Mouse (Mus musculus): ENCODE data around the gene Dnal1. TPM values are rescaled to one million over a fixed set of nuclear protein-coding genes. Genes with fewer than 3 reads are reported as not detected.

The Dnal1 gene
- total and polyA plus RNA-seq, 2 experiments from 2014 or later = 9.7 to 10.9 TPM

GRCm38 (mm10) chr12:84192741-84193641 is 78.8 kb downstream of the Dnal1 start:
- Histone ChIP-seq H3K36me3 (ENCODE audit: insufficient read depth, low read length) (no peaks in the 10 kb centered on the region), H3K9me3 (ENCODE audit: low read length) (no peaks in the 10 kb centered on the region), H3K27me3 (ENCODE audit: insufficient read depth, low read length) (no peaks in the 10 kb centered on the region), H3K27ac (peak overlapping the region; percentile 94), H3K4me1 (ENCODE audit: insufficient read depth, low read length) (peaks cover 36% of the 10 kb centered on the region), H3K9ac (replicated peaks; ENCODE audit: low read length) (peak overlapping the region; percentile 92), H3K4me3 (ENCODE audit: low read length) (peak overlapping the region; percentile 77), H3K4me2 (ENCODE audit: low read depth, low read length) (peak overlapping the region; percentile 97)
- ATAC-seq (peak; percentile 76), DNase-seq (ENCODE audit: low spot score) (peak; percentile 88)
- TF ChIP-seq CTCF (IDR thresholded peaks at IDR 0.05; ENCODE audit: low read depth) = no peak
- 3% methylated on average over 94 of the region's 102 CpGs for WGBS

DNA sequence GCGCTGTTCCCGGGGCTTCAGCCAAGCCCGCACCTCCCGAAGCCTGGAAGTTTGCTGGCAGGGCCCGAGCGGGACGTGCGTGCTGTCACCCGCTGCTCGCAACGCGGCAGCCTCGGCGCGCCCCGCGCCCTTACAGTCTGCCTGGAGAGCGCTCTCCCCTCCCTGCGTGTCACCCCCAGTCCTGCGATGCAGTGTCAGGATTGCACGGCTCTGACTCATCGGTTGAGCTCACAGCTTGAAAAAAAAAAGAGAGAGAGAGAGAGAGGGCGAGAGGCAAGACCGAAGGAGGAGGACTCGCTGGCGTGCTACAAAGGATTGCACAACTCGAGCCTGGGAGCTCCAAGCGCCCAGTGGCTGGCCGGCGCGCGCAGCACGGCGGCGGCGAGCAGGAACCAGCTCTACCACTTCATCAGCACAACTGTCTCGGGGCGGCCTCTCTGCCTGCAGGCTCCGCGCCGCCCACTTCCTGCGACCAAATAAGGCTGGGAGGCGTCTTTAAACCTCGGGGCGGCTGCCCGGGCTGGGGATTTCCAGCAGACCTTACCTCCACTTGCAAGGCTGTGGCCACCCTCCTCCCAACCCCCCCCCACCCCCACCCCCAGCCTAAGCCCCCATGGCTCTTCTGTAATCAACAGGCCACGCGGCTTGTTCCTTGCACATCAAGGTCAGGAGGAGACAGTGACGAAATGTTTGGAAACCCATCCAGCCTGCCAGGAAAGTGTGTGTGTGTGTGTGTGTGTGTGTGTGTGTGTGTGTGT is 79.7 kb downstream of the Dnal1 start:
- TF ChIP-seq CTCF (IDR thresholded peaks at IDR 0.05; ENCODE audit: low read depth) = no peak; the same call in 1 of the 2 replicates
- H3K9ac ChIP-seq (replicated peaks; ENCODE audit: low read length) = peak overlapping the region; percentile 92
- ATAC-seq = peak; percentile 91
- DNase-seq (ENCODE audit: low spot score) = peak; percentile 94
- H3K4me3 ChIP-seq (ENCODE audit: low read length) = peak overlapping the region; percentile 77
- peak overlapping the region; percentile 94 for H3K27ac ChIP-seq
- H3K9me3 ChIP-seq (ENCODE audit: low read length) = no peaks in the 10 kb centered on the region
- peak overlapping the region; percentile 97 for H3K4me2 ChIP-seq (ENCODE audit: low read depth, low read length)
- no peaks in the 10 kb centered on the region for H3K27me3 ChIP-seq (ENCODE audit: insufficient read depth, low read length)
- peaks cover 29% of the 10 kb centered on the region for H3K4me1 ChIP-seq (ENCODE audit: insufficient read depth, low read length)
- WGBS = under 1% methylated on average over 48 of the region's 49 CpGs
- H3K36me3 ChIP-seq (ENCODE audit: insufficient read depth, low read length) = no peaks in the 10 kb centered on the region

- Histone ChIP-seq H3K4me2 (ENCODE audit: low read depth, low read length) (peak overlapping the region; percentile 97), H3K9me3 (ENCODE audit: low read length) (no peaks in the 10 kb centered on the region), H3K4me1 (ENCODE audit: insufficient read depth, low read length) (peaks cover 24% of the 10 kb centered on the region; the same call in 1 of the 2 replicates), H3K27me3 (ENCODE audit: insufficient read depth, low read length) (no peaks in the 10 kb centered on the region), H3K36me3 (ENCODE audit: insufficient read depth, low read length) (no peaks in the 10 kb centered on the region), H3K27ac (peak overlapping the region; percentile 94), H3K4me3 (ENCODE audit: low read length) (peak overlapping the region; percentile 77), H3K9ac (replicated peaks; ENCODE audit: low read length) (peak overlapping the region; percentile 92)
- 9% methylated on average over 13 of the region's 13 CpGs for WGBS
- no peak for DNase-seq (ENCODE audit: low spot score)
- no peak for TF ChIP-seq CTCF (IDR thresholded peaks at IDR 0.05; ENCODE audit: low read depth)
- ATAC-seq = no peak
Measured at GRCm38 (mm10) chr12:84194400-84195109, 80.4 kb downstream of the Dnal1 start.

GRCm38 (mm10) chr12:84195195-84195594 is 81.0 kb downstream of the Dnal1 start:
- DNase-seq (ENCODE audit: low spot score) = no peak
- H3K36me3 ChIP-seq (ENCODE audit: insufficient read depth, low read length) = no peaks in the 10 kb centered on the region
- H3K27me3 ChIP-seq (ENCODE audit: insufficient read depth, low read length) = no peaks in the 10 kb centered on the region
- H3K4me1 ChIP-seq (ENCODE audit: insufficient read depth, low read length) = peaks cover 20% of the 10 kb centered on the region; the same call in 1 of the 2 replicates
- H3K4me3 ChIP-seq (ENCODE audit: low read length) = no peak overlapping the region
- TF ChIP-seq CTCF (IDR thresholded peaks at IDR 0.05; ENCODE audit: low read depth) = no peak
- no peaks in the 10 kb centered on the region for H3K9me3 ChIP-seq (ENCODE audit: low read length)
- H3K4me2 ChIP-seq (ENCODE audit: low read depth, low read length) = no peak overlapping the region
- no peak overlapping the region for H3K27ac ChIP-seq
- H3K9ac ChIP-seq (replicated peaks; ENCODE audit: low read length) = no peak overlapping the region
- no peak for ATAC-seq
- WGBS = 61% methylated on average over 6 of the region's 6 CpGs

Other genes with a start within 250 kb of the Dnal1 start
- 16.7 and 17.7 TPM in 2 replicates for gene Numb, start 192.4 kb upstream of the Dnal1 start, total RNA-seq (2014; rRNA removed)
- gene Numb, start 192.4 kb upstream of the Dnal1 start, polyA plus RNA-seq (2015; fragmentation: Nextera tagmentation; extraction: Ambion mirVana) = 10.7 and 12.1 TPM in 2 replicates
- 28.8 and 35.2 TPM in 2 replicates for gene Riox1, start 163.8 kb upstream of the Dnal1 start, total RNA-seq (2014; rRNA removed)
- gene Riox1, start 163.8 kb upstream of the Dnal1 start, polyA plus RNA-seq (2015; fragmentation: Nextera tagmentation; extraction: Ambion mirVana) = 8.7 and 11.3 TPM in 2 replicates
- 0.11 and 0.16 TPM in 2 replicates for gene Heatr4, start 129.5 kb upstream of the Dnal1 start, total RNA-seq (2014; rRNA removed)
- not detected in 2 replicates for gene Heatr4, start 129.5 kb upstream of the Dnal1 start, polyA plus RNA-seq (2015; fragmentation: Nextera tagmentation; extraction: Ambion mirVana)
- gene Acot2, start 126.5 kb upstream of the Dnal1 start, total RNA-seq (2014; rRNA removed) = 18.6 and 29.1 TPM in 2 replicates
- 31.2 and 33.9 TPM in 2 replicates for gene Acot2, start 126.5 kb upstream of the Dnal1 start, polyA plus RNA-seq (2015; fragmentation: Nextera tagmentation; extraction: Ambion mirVana)
- gene Acot1, start 104.9 kb upstream of the Dnal1 start, total RNA-seq (2014; rRNA removed) = 177 and 178 TPM in 2 replicates
- gene Acot1, start 104.9 kb upstream of the Dnal1 start, polyA plus RNA-seq (2015; fragmentation: Nextera tagmentation; extraction: Ambion mirVana) = 160 and 172 TPM in 2 replicates
- 0.14 and 1.8 TPM in 2 replicates for gene Acot4, start 76.0 kb upstream of the Dnal1 start, total RNA-seq (2014; rRNA removed)
- 0.68 and 1.2 TPM in 2 replicates for gene Acot4, start 76.0 kb upstream of the Dnal1 start, polyA plus RNA-seq (2015; fragmentation: Nextera tagmentation; extraction: Ambion mirVana)
- not detected in 2 replicates for gene Gm49366, start 75.4 kb upstream of the Dnal1 start, total RNA-seq (2014; rRNA removed)
- gene Gm49366, start 75.4 kb upstream of the Dnal1 start, polyA plus RNA-seq (2015; fragmentation: Nextera tagmentation; extraction: Ambion mirVana) = not detected in 2 replicates
- gene Acot3, start 62.2 kb upstream of the Dnal1 start, total RNA-seq (2014; rRNA removed) = 0.42 and 1.3 TPM in 2 replicates
- gene Acot3, start 62.2 kb upstream of the Dnal1 start, polyA plus RNA-seq (2015; fragmentation: Nextera tagmentation; extraction: Ambion mirVana) = 1.3 and 1.6 TPM in 2 replicates
- gene Acot5, start 45.0 kb upstream of the Dnal1 start, total RNA-seq (2014; rRNA removed) = 1.2 and 1.3 TPM in 2 replicates
- gene Acot5, start 45.0 kb upstream of the Dnal1 start, polyA plus RNA-seq (2015; fragmentation: Nextera tagmentation; extraction: Ambion mirVana) = 1.2 and 1.5 TPM in 2 replicates
- 6.8 and 8.6 TPM in 2 replicates for gene Acot6, start 13.7 kb upstream of the Dnal1 start, total RNA-seq (2014; rRNA removed)
- gene Acot6, start 13.7 kb upstream of the Dnal1 start, polyA plus RNA-seq (2015; fragmentation: Nextera tagmentation; extraction: Ambion mirVana) = 1.6 and 1.8 TPM in 2 replicates
- gene Pnma1, start 34.1 kb downstream of the Dnal1 start, total RNA-seq (2014; rRNA removed) = 2.5 and 3.8 TPM in 2 replicates
- 4.2 and 4.5 TPM in 2 replicates for gene Pnma1, start 34.1 kb downstream of the Dnal1 start, polyA plus RNA-seq (2015; fragmentation: Nextera tagmentation; extraction: Ambion mirVana)
- gene Elmsan1, start 104.5 kb downstream of the Dnal1 start, total RNA-seq (2014; rRNA removed) = 9.3 and 11.5 TPM in 2 replicates
- gene Elmsan1, start 104.5 kb downstream of the Dnal1 start, polyA plus RNA-seq (2015; fragmentation: Nextera tagmentation; extraction: Ambion mirVana) = 2.7 and 3.0 TPM in 2 replicates
- 10.2 and 13.4 TPM in 2 replicates for gene Ptgr2, start 170.9 kb downstream of the Dnal1 start, total RNA-seq (2014; rRNA removed)
- gene Ptgr2, start 170.9 kb downstream of the Dnal1 start, polyA plus RNA-seq (2015; fragmentation: Nextera tagmentation; extraction: Ambion mirVana) = 20.3 and 22.7 TPM in 2 replicates
- 30.9 and 55.9 TPM in 2 replicates for gene Zfp410, start 202.5 kb downstream of the Dnal1 start, total RNA-seq (2014; rRNA removed)
- 50.0 and 53.8 TPM in 2 replicates for gene Zfp410, start 202.5 kb downstream of the Dnal1 start, polyA plus RNA-seq (2015; fragmentation: Nextera tagmentation; extraction: Ambion mirVana)
- gene Coq6, start 247.3 kb downstream of the Dnal1 start, total RNA-seq (2014; rRNA removed) = 67.9 and 80.2 TPM in 2 replicates
- gene Coq6, start 247.3 kb downstream of the Dnal1 start, polyA plus RNA-seq (2015; fragmentation: Nextera tagmentation; extraction: Ambion mirVana) = 39.7 and 40.8 TPM in 2 replicates
- 7.1 and 9.7 TPM in 2 replicates for gene Fam161b, start 247.5 kb downstream of the Dnal1 start, total RNA-seq (2014; rRNA removed)
- gene Fam161b, start 247.5 kb downstream of the Dnal1 start, polyA plus RNA-seq (2015; fragmentation: Nextera tagmentation; extraction: Ambion mirVana) = 9.8 and 10.2 TPM in 2 replicates